Mouse (Mus musculus) right cerebral cortex, postnatal 36 days (tissue): ENCODE data around the gene Numa1.
"Not testable (repeated sequence)": the region's sequence is repeated elsewhere in the genome, so short reads cannot be mapped to it uniquely, and the experiment has no call there.

Experiments
- DNase-seq, 2 experiments: peaks; one replicate each; pipeline ENCODE4 v3.0.0; 2022; ENCODE audit warnings: low spot score in 2 of 2, mixed read lengths in 1 of 2

Gene Numa1

DNA sequence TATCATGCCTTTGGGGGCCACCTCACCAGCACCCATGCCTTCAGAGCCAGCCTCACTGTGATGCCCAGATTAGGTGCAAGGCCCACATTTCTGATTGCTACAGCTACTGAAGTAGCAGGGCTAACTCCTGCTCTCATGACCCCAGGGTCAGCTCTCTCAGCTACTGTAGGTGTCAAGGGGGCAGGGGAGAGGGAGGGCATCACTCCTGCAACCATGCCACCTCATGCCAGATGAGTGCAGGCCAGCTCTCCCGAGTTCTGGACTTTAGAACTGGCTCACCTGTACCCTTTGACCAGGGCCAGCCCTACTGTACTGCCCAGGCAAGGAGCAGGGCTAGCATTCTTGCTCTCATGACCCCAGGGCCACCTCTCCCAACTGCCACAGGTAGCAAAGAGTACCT lies 48.8 kb downstream of the Numa1 start:
- no peak for DNase-seq

DNA sequence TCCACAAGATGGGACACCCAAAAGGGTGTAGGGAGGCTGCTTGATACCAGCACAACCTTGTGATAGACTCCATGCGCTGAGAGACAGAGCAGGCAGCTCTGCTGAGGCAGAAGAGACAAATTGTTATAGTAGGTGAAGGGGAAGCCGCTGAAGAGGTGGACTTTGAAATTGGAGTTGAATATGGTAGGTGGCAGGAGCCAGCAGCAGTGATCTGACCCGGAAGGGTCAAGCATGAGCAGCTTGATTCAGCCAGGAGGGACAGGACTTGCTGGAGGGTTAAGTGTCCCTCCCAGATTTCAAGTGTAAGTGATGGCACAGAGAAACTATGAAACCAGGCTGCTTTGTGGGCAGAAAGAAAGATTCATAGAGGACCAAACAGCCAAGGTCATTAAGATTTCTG lies 51.2 kb downstream of the Numa1 start:
- no peak for DNase-seq

DNA sequence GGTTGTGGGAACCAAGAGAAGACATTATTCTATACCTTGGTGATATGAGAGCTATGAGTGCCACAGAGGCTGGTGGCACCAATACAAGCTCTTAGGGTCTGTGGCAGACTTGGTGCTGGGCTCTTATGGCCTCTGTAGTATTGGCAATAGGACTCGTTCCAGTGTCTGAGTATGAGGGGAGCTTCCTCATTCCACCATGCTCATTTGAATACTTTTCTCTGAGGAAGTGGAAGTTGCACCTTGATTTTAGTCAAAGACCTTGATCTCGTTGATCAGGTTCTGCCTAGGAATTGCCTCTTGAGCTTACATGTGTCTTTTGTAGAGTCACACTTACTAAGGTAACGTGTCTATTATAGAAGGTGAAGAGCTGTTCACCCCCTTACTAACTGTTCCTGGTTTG lies 60.3 kb downstream of the Numa1 start:
- no peak for DNase-seq

DNA sequence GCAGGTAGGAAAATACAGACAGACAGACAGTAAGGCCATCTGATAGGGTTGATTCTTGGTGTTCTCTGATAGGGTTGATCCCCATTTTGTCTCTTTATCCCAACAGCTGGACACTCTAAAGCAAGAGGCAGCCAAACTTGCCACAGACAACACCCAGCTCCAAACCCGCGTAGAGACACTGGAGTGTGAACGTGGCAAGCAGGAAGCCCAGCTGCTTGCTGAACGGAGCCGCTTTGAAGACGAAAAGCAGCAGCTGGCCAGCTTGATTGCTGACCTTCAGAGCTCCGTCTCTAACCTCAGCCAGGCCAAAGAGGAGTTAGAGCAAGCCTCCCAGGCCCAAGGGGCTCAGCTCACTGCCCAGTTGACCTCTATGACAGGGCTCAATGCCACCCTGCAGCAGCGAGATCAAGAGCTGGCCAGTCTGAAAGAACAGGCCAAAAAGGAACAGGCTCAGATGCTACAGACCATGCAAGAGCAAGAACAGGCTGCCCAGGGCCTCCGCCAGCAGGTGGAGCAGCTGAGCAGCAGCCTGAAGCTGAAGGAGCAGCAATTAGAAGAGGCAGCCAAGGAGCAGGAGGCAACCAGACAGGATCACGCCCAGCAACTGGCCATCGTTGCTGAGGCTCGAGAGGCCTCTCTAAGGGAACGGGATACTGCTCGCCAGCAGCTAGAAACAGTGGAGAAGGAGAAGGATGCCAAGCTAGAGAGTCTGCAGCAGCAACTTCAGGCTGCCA lies 64.5 kb downstream of the Numa1 start:
- DNase-seq = peak; percentile 77 to 84

DNA sequence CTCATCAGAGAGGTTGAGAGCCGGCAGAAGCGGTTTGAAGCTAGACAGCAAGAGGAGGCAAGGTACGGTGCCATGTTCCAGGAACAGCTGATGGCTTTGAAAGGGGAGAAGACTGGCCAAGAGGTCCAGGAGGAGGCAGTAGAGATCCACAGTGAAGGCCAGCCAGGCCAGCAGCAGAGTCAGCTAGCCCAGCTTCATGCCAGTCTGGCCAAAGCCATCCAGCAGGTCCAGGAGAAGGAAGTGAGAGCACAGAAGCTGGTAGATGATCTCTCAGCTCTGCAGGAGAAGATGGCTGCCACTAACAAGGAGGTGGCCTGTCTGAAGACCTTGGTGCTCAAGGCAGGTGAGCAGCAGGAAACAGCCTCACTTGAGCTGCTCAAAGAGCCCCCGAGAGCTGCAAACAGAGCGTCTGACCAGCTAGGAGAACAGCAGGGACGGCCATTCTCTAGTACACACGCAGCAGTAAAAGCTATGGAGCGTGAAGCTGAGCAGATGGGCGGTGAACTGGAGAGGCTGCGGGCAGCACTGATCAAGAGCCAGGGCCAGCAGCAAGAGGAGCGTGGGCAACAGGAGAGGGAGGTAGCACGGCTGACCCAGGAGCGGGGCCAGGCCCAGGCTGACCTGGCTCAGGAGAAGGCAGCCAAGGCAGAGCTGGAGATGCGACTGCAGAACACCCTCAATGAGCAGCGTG lies 65.7 kb downstream of the Numa1 start:
- no peak for DNase-seq

DNA sequence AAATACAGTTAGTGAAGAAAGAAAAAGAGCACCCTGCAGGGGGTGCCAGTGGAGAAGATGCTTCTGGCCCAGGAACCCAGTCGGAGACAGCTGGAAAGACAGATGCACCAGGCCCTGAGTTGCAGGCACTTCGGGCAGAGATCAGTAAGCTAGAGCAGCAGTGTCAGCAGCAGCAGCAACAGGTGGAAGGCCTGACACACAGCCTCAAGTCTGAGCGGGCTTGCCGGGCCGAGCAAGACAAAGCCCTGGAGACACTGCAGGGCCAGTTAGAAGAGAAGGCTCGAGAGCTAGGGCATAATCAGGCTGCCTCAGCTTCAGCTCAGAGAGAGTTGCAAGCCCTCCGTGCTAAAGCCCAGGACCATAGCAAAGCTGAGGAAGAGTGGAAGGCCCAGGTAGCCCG lies 66.4 kb downstream of the Numa1 start:
- no peak for DNase-seq

DNA sequence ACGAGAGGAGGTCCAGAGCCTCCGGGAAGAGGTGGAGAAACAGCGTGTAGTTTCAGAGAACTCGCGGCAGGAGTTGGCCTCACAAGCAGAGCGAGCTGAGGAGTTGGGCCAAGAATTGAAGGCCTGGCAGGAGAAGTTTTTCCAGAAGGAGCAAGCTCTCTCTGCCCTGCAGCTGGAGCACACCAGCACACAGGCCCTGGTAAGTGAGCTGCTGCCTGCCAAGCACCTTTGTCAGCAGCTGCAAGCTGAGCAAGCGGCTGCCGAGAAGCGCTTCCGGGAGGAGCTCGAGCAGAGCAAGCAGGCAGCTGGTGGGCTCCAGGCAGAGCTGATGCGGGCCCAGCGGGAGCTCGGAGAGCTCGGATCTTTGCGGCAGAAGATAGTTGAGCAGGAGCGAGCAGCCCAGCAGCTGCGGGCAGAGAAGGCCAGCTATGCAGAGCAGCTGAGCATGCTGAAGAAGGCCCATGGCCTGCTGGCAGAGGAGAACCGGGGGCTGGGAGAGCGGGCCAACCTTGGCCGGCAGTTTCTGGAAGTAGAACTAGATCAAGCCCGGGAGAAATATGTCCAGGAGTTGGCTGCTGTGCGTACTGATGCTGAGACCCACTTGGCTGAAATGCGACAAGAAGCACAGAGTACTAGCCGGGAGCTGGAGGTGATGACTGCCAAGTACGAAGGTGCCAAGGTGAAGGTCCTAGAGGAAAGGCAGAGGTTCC lies 67.2 kb downstream of the Numa1 start:
- no peak for DNase-seq

DNA sequence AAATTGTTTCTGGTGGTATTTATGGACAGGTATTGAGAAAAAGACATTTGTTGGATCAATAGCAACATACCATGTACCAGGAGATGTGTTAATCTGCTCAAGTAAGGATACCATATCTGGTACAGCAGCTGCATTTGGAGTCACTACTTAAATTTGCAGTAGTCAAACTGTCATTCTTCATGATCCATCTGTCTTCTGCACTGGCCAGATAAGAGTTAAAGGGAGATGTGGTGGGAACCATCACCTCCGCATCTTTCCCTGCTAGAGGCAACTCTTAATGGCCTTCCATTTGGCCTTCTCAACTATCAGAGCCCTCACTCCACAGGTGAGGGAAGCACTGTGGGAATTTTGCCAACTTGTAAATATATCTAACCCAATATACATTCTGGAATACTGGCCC lies 72.6 kb downstream of the Numa1 start:
- DNase-seq = no peak

DNA sequence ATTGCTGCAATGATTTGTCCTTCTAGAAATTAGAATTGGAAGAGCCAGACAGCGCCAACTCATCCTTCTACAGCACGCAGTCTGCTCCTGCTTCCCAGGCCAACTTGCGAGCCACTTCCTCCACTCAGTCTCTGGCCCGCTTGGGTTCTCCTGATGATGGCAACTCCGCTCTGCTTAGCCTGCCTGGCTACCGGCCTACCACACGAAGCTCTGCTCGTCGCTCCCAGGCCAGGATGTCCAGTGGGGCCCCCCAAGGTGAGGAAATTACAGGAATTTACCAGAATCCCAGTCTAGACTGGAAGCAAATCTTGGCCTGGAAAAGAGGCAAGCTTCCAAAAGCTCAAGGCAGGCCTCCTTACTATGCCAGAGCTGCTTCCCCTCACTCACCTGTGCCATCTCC lies 77.9 kb downstream of the Numa1 start:
- no peak for DNase-seq

DNA sequence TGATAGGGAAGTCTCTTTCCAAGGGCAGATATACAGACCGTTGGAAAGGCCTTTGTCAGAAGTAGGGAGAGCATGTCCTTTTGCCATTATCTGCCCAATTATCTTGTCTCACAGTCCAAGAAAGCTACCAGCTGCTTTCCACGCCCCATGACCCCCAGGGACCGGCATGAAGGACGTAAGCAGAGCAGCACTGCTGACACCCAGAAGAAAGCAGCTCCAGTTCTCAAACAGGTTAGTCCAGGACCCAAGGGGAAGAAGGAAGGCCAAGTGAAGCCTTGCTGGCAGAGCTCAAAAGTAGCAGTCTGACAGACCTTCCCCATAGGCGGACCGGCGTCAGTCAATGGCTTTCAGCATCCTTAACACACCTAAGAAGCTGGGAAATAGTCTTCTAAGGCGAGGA lies 79.5 kb downstream of the Numa1 start:
- DNase-seq = no peak

DNA sequence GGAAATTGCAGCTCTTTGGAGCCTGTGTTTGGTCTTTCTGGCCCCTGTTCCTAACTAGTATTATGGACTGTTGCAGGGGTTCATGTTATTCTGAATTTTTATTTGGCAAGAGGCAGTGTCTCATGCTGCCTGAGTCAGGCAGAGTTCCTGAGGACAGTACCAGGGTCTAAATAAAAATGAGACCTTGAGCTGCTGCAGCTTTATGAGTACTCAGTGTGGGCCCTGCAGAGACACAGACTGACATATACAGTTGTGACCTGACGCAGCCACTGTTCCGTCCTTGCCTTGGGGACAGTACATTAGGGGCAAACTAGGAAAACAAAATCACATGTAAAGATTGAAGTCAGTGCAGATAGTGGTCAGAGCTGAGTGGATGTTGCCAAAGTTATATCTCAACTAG lies 81.1 kb downstream of the Numa1 start:
- DNase-seq = no peak

DNA sequence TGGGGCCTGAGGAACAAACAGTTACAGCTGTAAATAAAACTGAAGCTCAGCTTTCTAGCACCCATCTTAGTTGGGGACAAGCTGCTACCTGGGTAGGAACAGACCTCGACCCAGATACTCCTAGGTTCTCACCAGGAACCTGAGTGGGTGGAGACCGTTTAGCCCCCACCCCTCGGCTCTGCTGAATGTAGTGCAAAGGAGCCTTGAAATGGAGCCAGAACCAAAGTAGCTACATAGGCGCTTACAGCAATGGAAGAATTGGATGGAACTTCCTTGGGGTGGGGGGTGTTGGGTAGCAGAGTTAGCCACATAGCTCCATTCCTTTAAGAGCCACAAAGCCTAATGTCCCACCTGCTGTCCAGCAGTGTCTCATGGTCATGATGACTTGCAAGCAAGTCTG lies 83.0 kb downstream of the Numa1 start:
- no peak for DNase-seq

DNA sequence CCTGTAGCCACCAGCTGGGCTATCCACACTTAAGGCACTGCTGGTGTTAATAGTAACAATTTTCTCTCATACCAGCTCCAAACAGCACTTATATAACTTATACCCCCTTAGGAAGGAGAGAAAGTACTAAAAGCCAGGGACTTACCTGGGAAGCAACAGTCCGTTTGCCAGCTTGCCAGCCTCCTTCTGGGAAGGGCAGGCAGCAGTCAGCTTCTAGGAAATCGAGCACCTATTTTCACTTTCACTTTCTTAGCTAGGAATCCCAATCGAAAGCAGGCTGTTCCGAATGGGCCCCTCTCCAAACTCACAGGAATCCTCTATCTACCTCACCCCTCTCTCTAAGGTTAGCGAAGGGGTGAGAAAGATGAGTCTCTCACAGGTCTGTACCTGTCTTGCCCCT lies 83.5 kb downstream of the Numa1 start:
- DNase-seq = no peak

DNA sequence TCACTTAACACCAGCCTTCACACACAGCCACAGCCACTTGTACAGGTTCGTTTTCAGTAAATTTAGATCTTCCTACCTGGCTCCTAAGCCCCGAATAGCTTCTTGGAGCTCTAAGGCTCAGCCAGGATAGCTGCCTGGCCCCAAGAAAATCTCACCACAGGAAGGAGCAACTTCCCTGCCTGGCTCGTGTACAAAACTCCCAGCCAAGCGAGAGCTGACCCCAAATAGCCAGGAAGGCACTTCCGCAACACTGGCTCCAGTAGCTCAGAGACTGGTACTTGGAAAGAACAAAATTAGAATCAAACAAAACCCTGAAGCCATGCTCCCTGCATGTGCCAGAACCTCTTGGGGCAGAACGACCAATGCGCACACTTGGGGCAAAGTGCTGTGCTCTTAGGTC lies 84.1 kb downstream of the Numa1 start:
- DNase-seq = no peak

DNA sequence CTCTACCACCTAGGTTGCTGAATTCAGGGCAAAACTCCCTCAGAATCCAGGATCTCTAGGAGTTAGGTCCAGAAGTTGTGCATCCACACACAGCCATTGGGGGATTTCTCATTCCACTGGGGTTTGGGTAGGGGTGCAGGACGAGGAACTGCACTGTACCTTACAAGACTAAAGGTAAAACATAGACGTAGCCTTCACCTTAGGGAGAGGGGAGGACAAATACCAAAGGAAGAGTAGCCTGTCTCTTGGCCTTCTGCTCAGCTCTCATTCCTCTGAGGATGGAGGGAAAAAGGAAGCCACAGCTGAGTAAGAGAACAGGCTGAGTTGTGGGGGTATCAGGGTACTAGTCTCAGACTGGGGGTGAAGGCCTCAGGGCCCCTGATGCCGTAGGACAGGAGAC lies 84.7 kb downstream of the Numa1 start, which contains the start of gene Il18bp:
Il18bp (minus strand) TSS at position 101 of the 400 bp plus-strand sequence.
- DNase-seq = no peak

DNA sequence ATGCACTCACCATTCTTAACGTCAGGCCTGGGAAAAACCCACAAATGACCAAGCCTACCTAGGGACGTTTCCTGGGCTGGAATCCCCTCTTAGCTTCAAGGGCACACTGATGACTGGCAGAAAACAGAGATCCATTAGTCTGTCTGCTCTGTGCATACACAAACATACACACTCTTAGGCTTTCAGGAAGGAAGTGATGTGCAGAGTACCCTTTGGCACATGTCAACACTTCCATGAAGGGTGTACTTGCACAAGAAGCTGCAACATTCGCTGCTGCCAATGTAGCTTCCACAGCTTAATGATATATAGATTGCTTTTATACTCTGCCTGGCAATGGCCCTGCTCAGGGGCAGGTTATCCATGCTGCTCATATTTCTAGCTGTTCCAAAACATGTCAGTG lies 85.5 kb downstream of the Numa1 start:
- no peak for DNase-seq

DNA sequence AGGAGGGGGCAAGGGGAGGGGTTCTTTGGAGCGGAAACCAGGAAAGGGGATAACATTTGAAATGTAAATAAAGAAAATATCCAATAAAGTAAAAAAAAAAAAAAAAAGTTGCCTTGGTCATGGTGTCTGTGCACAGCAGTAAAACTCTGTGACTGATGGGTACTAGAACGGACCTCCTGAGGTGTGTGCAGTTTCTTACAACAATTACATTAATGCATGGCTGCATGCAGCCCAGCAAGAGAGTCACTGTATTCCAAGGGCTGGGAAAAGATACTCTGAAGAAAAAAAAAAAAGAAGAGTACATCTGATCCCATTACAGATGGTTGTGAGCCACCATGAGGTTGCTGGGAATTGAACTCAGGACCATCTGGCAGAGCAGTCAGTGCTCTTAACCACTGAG lies 87.0 kb downstream of the Numa1 start:
- not testable (repeated sequence) for DNase-seq

DNA sequence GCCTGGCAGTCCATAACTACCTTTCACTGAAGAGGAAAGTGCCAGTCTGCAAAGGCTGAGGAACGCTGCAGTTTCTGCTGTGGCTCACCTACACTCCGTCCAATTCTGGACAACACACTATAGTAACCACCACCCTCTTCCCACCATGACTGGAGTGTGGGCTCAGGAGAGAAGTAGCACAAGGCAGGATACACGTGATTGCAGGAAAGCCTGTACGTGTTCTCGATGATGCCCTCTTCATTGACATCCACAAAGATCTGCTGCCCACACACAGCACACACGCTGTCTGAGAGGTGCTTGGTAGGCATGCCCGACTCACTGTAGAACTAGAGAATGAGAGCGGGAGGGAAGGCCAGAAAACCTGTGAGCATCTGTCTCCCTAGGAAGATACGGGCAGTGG lies 89.9 kb downstream of the Numa1 start:
- peak in 1 of 2 experiments; percentile 56 for DNase-seq

DNA sequence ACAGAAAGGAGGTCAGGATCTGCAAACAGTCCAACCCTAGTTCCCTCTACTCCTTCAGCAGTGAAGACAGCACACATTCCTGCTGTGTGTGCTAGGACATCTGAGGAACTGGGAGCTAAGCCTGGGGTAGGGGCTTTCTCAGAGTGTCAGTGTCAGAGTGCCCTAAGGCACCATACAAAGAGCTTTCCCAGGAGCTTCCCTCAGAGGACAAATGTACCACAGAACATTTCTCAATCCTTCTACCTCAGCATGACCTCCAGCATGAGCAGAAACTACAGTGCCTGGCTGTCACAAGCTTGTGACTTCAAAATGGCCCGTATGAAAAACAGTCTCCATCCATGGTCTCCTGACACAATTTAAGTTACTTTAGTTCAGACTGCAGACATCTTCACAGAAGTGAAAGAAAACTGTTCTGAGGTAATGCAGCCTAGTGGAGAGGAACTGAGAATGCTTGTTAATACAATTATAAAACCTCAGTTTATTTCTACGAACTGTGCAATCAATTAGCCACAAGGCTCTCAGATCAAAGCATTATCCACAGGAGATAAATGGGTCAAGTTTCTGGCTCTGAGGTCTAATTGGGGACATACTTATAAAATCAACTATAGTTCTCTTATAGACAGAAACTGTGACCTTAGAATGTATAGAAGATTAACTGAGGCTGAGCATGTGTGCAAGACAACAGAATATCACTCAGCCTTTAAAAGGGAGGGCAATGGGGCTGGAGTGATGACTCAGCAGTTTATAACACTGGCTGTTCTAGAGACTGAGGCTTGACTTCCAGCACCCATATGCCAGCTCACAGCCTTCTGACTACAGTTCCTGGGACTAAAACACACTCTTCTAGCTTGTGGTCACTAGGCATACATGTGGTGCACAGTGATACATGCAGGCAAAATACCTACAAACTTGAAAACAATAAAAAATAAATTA lies 91.5 kb downstream of the Numa1 start:
- no peak for DNase-seq

DNA sequence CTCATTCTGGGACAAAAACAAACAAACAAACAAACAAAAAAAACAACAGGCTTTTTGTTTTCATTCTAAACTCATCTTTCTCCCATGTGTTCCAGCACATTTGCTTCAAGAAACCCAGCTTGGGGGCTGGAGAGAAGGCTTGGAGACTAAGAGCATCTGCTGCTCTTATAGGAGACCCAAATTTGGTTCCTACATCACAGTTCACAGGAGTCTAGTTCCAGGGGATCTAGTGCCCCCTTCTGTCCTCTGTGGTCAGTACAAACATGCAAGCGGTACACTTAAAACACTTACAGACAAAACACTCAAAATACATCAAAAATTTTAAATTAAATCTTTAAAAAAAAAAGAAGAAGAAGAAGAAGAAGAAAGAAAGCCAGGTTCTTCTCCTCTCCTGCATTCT lies 101.0 kb downstream of the Numa1 start:
- no peak for DNase-seq

DNA sequence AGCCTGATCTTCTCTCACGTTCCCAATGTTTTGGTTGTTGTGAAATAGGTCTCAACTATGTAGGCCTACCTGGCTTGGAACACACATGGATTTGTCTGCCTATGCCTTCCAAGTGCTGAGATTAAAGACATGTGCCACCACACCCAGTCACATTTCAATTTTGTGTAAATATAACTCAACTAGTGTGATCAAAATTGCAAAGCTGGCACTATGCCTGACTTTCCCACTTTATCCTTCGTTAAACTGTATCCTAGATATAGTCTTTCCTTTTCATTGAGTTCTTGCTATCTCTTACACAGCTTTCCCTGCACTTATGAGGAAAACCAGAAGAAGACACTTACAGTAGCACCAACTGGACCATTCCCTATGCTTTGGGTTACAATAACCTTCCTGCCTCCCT lies 101.6 kb downstream of the Numa1 start:
- DNase-seq = no peak

DNA sequence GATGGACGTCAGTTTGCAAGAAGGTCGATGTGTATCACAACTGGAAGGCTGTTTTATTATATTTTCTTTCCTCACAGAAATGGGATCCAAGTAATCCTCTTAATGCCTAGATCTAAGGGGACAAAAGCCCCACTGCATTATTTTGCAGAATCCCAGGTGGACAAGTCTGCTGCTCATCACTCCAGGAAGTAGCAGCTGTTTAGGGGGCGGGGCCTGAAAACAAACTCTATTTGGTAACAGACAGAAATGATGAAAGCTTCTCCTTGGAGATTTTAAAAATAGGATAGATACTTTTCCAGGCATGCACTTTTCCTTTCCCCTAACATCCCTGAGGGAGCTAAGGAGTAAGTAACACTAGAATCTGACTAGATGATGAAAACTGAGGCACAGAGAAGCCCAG lies 103.4 kb downstream of the Numa1 start:
- DNase-seq = no peak
